Mouse (Mus musculus): Measurements from ENCODE around the gene Defb35. TPM values are rescaled to one million over a fixed set of nuclear protein-coding genes. Genes with fewer than 3 reads are reported as not detected.

Defb35 gene
- polyA plus RNA-seq, 1 experiment from 2014 or later = not detected

- 74% methylated on average over 1 of the region's 1 CpGs for WGBS
- no peaks in the 10 kb centered on the region for H3K27me3 ChIP-seq
- H3K36me3 ChIP-seq = no peaks in the 10 kb centered on the region
- no peak overlapping the region for H3K27ac ChIP-seq
- H3K9ac ChIP-seq (replicated peaks) = no peak overlapping the region
- no peaks in the 10 kb centered on the region for H3K9me3 ChIP-seq
- H3K4me3 ChIP-seq (replicated peaks) = no peak overlapping the region
- H3K4me2 ChIP-seq = no peak overlapping the region
- ATAC-seq (ENCODE audit: insufficient number of reproducible peaks, insufficient read depth, low FRiP score, low TSS enrichment, low read depth) = no peak
- no peaks in the 10 kb centered on the region for H3K4me1 ChIP-seq (replicated peaks)
Observed at GRCm38 (mm10) chr8:21966646-21967045, 28.5 kb downstream of the Defb35 start.

- no peaks in the 10 kb centered on the region for H3K36me3 ChIP-seq
- no peak within 1 kb of the TSS for H3K4me3 ChIP-seq (replicated peaks)
- no peaks in the 10 kb centered on the region for H3K4me1 ChIP-seq (replicated peaks)
- H3K9ac ChIP-seq (replicated peaks) = no peak within 1 kb of the TSS
- ATAC-seq (ENCODE audit: insufficient number of reproducible peaks, insufficient read depth, low FRiP score, low TSS enrichment, low read depth) = no peak
- no peaks in the 10 kb centered on the region for H3K9me3 ChIP-seq
- no peaks in the 10 kb centered on the region for H3K27me3 ChIP-seq
- WGBS = 94% methylated on average over 3 of the region's 3 CpGs
- no peak within 1 kb of the TSS for H3K4me2 ChIP-seq
- H3K27ac ChIP-seq = no peak within 1 kb of the TSS
Observed at GRCm38 (mm10) chr8:21969475-21969874, 31.3 kb downstream of the Defb35 start, which contains the start of gene Ccdc70. Ccdc70 (plus strand) TSS chr8:21969775.

- no peaks in the 10 kb centered on the region for H3K27me3 ChIP-seq
- no peak for ATAC-seq (ENCODE audit: insufficient number of reproducible peaks, insufficient read depth, low FRiP score, low TSS enrichment, low read depth)
Observed at GRCm38 (mm10) chr8:21978193-21978592, 40.0 kb downstream of the Defb35 start.

GRCm38 (mm10) chr8:21981664-21982337 is 43.6 kb downstream of the Defb35 start:
- no peak overlapping the region for H3K9ac ChIP-seq (replicated peaks)
- no peak overlapping the region for H3K4me2 ChIP-seq
- H3K27me3 ChIP-seq = no peaks in the 10 kb centered on the region
- H3K4me1 ChIP-seq (replicated peaks) = no peaks in the 10 kb centered on the region
- H3K27ac ChIP-seq = no peak overlapping the region
- ATAC-seq (ENCODE audit: insufficient number of reproducible peaks, insufficient read depth, low FRiP score, low TSS enrichment, low read depth) = no peak
- H3K4me3 ChIP-seq (replicated peaks) = no peak overlapping the region
- H3K36me3 ChIP-seq = no peaks in the 10 kb centered on the region
- WGBS = 69% methylated on average over 8 of the region's 8 CpGs
- no peaks in the 10 kb centered on the region for H3K9me3 ChIP-seq

More at GRCm38 (mm10) chr8:21978193-21978592, 40.0 kb downstream of the Defb35 start:
- 56% methylated on average over 4 of the region's 4 CpGs for WGBS
- no peaks in the 10 kb centered on the region for H3K9me3 ChIP-seq
- H3K9ac ChIP-seq (replicated peaks) = no peak overlapping the region
- no peak overlapping the region for H3K4me2 ChIP-seq
- H3K4me3 ChIP-seq (replicated peaks) = no peak overlapping the region
- no peaks in the 10 kb centered on the region for H3K4me1 ChIP-seq (replicated peaks)
- no peak overlapping the region for H3K27ac ChIP-seq
- no peaks in the 10 kb centered on the region for H3K36me3 ChIP-seq

Other genes starting within 250 kb of the Defb35 start
- not detected in 2 replicates for gene AY761184, start 234.7 kb upstream of the Defb35 start, polyA plus RNA-seq (2016; fragmentation: Nextera tagmentation; extraction: Ambion mirVana)
- not detected in 2 replicates for gene Defa24, start 203.9 kb upstream of the Defb35 start, polyA plus RNA-seq (2016; fragmentation: Nextera tagmentation; extraction: Ambion mirVana)
- gene Defb50, start 114.8 kb upstream of the Defb35 start, polyA plus RNA-seq (2016; fragmentation: Nextera tagmentation; extraction: Ambion mirVana) = not detected in 2 replicates
- gene Defb2, start 98.4 kb upstream of the Defb35 start, polyA plus RNA-seq (2016; fragmentation: Nextera tagmentation; extraction: Ambion mirVana) = not detected in 2 replicates
- gene Defb10, start 79.5 kb upstream of the Defb35 start, polyA plus RNA-seq (2016; fragmentation: Nextera tagmentation; extraction: Ambion mirVana) = not detected in 2 replicates
- not detected in 2 replicates for gene Defb9, start 52.9 kb upstream of the Defb35 start, polyA plus RNA-seq (2016; fragmentation: Nextera tagmentation; extraction: Ambion mirVana)
- gene Defb11, start 31.9 kb upstream of the Defb35 start, polyA plus RNA-seq (2016; fragmentation: Nextera tagmentation; extraction: Ambion mirVana) = not detected in 2 replicates
- gene Defb15, start 5.6 kb upstream of the Defb35 start, polyA plus RNA-seq (2016; fragmentation: Nextera tagmentation; extraction: Ambion mirVana) = not detected in 2 replicates
- gene Defb13, start 8.4 kb downstream of the Defb35 start, polyA plus RNA-seq (2016; fragmentation: Nextera tagmentation; extraction: Ambion mirVana) = not detected in 2 replicates
- not detected in 2 replicates for gene Fam90a1a, start 20.4 kb downstream of the Defb35 start, polyA plus RNA-seq (2016; fragmentation: Nextera tagmentation; extraction: Ambion mirVana)
- gene Ccdc70, start 31.4 kb downstream of the Defb35 start, polyA plus RNA-seq (2016; fragmentation: Nextera tagmentation; extraction: Ambion mirVana) = not detected in 2 replicates
- gene Atp7b, start 122.0 kb downstream of the Defb35 start, polyA plus RNA-seq (2016; fragmentation: Nextera tagmentation; extraction: Ambion mirVana) = 0.86 and 0.97 TPM in 2 replicates
- 38.4 and 38.6 TPM in 2 replicates for gene Alg11, start 122.4 kb downstream of the Defb35 start, polyA plus RNA-seq (2016; fragmentation: Nextera tagmentation; extraction: Ambion mirVana)
- 0.14 and 0.18 TPM in 2 replicates for gene Nek5, start 186.7 kb downstream of the Defb35 start, polyA plus RNA-seq (2016; fragmentation: Nextera tagmentation; extraction: Ambion mirVana)
- gene Nek3, start 228.1 kb downstream of the Defb35 start, polyA plus RNA-seq (2016; fragmentation: Nextera tagmentation; extraction: Ambion mirVana) = 7.2 and 7.4 TPM in 2 replicates
- gene Ckap2, start 247.5 kb downstream of the Defb35 start, polyA plus RNA-seq (2016; fragmentation: Nextera tagmentation; extraction: Ambion mirVana) = 49.4 and 50.4 TPM in 2 replicates

Measured in limb, embryonic 12.5 days (tissue).